Mouse (Mus musculus) kidney, adult 2 months (tissue): ENCODE measurements at regions not wholly inside any gene's neighbourhood (a gene's known extent, or its start where the extent isn't known, plus 50 kb on each side); places are given as distances from the start of the nearest gene placed in this dataset.

Experiments
- CTCF ChIP-seq: fragments of 200-500 bp; conservative IDR thresholded peaks from 2 replicates; pipeline ENCODE4 v1.5.1; 2011; ENCODE audit warnings: low read depth, mild to moderate bottlenecking, control low read depth, low read length, moderate library complexity, mixed read lengths; ENCODE audit not compliant: insufficient read depth, insufficient read length
- POLR2A ChIP-seq: fragments of 200-500 bp; IDR thresholded peaks from one replicate; pipeline ENCODE4 v1.6.1; 2011; ENCODE audit warnings: low read depth, low read length, control low read depth

GRCm38 (mm10) chr4:29362191-29362590, 549.3 kb downstream of the Epha7 start:
- TF ChIP-seq CTCF = no peak
- no peak for TF ChIP-seq POLR2A
